Mouse (Mus musculus) lung, postnatal 14 days (tissue): ENCODE data around the gene Dcaf17.

ENCODE experiments used
- DNase-seq: peaks from one replicate; pipeline ENCODE4 v3.0.0; 2021

The Dcaf17 gene

DNA sequence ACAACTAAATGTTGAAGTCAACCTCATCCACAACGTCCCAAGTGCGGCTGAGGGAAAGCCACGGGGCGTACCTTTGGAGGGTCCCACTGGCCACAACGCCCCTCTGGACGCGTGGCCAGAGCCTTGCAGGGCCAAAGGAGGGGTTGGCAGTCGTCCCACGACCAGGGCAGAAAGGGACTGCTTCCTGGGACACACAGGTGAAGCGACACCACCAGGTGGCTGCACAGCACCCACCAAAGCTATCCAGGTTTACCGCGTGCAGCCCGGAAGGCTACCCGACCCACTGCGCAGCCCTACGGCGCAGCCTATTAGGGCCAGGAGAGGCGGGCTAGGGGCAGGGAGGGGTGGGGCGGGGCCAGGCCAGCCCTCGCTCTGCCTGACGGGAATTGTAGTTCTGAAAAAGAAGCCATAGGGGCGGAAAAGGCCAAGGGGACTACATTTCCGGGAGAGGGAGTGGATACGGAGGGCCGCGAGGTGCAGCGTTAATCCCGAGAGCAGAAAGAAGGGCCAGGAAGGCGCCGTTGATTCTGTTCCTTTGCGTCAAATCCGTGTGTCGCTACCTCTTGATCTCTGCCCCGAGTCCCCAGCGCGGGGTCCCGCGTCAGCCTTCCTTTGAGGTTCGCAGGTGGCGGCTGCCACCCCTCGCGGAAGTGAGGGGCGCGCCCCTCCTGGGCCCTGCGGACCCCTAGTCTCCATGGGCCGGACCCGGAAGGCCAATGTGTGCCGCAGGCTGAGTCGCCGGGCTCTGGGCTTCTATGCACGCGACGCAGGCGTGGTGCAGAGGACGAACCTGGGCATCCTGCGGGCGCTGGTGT, at the start of gene Dcaf17, which contains the start of gene Mettl8:
Gene Dcaf17, plus strand, starts transcription at position 29 of the 815 bp plus-strand sequence.
Gene Mettl8, minus strand, starts transcription at position 284 of the 815 bp plus-strand sequence.
- DNase-seq, result peak; percentile 94

DNA sequence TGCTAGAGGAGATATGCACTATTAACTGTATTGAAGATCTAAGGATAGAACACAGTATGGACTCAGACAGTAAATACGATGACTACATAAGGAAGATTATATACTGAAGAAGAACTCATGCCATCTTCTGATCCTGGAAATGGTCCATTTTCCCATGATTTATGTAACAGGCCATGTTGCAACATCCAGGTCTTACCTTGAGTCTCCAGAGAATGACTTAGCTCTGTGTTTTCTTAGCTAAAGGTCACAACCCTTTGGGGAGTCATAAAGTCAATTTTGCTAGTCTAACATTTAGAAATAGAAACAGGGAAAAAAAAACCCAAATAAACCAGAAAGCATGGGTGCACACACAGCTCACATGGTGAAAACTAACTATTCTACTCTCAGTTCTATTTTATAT, 43.3 kb upstream of the Dcaf17 start:
- no peak for DNase-seq

DNA sequence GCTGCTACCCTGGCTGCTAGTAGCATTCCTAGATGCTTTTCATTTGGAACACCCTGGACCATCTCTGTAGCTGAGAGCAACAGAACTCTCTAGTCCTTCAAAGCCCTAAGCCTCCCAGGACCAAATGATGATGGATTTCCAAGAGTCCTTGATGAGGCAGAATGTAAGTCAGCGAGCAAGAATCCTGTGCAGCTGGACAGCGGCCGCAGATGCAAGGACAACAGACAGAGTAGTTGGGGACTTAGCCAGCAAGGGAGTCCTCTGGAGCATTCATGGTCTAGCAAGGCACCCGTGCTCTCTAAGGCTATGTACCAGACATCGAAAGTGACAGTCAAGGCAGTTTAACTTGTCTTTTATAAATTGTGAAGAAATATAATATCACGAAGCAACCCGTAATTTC, 41.6 kb upstream of the Dcaf17 start:
- DNase-seq, result no peak

DNA sequence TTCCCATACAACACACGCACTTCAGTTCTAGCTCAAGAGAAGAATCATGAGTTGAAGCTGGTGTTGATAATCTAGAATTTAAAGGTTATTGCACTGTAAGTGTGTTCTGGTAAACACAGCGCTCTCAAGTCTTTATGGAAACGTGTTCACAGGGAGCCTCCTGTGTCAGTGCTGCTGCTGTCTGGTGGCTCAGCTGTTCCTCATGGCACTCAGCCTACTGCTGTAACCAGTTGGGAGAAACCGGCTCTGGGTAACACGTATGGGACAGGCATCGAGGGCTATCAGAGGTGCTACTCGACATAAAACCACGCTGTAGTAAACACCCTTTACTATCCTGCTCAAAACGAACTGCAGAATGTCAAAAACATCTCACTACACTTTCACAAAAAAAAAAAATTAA, 35.9 kb upstream of the Dcaf17 start:
- DNase-seq, result no peak

DNA sequence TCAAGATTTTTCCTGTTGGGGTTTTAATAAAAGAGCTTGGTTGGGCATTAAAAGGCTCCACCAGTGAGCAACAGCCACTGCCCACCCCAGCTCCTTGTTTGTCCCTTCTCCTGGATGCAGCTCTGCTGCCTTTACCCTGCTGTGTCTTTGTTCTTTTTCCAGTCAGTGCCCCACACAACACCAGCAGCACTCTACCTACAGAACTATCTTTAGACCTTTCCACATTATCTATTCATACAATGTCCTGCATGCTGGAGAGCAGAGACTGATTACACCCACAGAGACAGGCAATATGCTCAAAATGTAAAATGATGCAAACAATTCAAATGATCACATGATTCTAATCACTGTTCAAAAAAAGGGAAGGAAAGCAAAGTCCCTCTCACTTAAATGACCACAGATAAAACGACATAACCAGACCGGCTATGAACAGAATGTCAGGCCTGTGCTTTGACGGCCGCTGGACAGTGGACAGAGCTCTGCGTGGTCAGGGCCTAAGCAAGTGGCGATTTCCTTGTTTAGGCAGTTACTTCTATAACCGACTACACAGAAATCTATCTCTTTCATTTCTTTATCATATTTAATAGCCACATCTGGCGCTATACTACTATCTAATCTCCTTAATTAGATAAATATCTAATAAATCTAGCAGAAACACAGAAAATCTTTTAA, 35.3 kb upstream of the Dcaf17 start:
- no peak for DNase-seq

DNA sequence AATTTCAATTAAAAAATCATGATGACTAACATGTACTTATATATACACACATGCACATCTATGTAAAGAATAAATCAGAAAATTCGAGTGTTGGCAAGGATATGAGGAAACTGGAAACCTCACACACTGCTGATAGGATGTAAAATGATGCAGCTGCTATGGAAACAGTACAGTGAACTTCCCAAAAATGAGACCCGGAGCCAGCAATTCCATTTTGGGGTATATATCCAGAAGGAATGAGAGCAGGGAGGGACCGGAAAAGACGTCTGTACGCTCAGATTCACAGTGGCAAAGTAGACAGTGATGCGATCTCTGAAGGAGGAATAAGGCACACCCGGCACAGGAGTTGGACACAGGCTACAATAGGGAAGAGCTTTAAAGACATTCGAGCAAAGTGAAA, 34.5 kb upstream of the Dcaf17 start:
- no peak for DNase-seq

DNA sequence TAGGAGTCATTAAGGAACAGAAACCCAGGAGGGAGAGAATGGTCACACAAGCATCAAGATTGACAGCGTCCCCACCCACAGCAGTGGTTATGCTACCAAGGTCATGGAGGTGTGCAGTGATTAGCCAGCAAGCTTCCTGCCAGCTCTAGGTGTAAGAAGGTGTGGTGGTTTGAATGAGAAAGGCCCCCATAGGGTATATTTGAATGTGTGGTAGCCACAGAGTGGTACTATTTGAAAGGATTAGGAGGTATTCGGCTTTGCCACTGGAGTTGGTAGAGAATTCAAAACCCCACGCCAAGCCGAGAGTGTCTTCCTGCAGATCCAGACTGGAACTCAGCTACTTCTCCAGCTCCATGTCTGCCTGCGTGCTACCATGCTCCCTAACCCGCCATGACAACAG, 32.1 kb upstream of the Dcaf17 start:
- DNase-seq, result no peak

DNA sequence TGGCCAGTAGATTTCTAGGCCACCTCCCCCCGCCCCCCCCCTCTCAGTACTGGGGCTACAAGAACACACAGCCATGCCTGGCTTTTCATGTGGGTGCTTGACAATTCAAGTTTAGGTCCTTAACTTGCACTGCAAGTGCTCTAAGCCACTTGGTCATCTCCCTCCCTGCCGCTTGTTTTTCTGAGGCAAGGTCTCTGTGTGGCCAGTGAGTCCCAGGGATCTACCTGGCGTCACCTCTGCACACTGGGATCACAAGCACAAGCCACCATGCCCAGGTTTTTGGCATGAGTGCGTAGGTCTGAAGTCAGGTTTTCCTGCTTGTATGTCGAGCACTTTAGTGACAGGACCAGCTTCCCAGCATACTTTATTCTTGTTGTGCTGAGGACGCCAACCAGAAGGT, 31.1 kb upstream of the Dcaf17 start:
- DNase-seq, result no peak

DNA sequence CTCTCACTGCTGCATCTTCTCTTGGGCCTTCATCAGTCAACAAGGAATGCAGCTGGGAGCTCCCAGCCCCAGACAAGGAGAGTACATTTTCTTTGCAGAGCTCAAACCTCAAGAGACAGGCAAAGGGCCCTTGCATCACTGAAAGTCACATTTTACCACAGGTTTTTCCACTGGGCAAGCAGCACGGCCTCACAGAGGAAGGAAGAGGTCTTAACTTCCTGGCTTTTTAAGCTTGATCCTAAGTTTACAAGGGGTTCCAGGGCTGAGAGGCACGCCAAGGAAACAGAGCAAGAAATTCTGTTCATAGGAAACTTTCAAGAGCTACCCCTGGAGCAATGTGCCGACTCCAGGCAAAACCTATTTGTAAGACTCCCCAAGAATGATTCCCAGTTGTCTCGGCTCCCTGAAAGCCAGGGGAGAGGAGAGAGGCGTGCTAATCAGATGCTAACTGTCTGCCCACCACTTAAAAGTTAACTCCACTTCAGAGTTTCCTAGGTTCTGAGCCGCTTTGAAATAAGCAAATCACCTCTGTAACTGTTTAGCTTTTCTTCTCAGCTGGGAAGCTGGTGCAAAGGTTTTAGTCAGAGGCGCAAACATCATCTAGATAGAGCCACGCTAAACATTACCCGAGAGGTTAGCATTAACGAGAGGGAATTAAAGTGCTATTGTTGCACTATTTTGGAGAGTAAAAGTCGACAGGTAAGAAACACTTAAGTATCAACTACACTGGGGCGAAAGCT, 29.4 kb upstream of the Dcaf17 start:
- DNase-seq, result no peak

DNA sequence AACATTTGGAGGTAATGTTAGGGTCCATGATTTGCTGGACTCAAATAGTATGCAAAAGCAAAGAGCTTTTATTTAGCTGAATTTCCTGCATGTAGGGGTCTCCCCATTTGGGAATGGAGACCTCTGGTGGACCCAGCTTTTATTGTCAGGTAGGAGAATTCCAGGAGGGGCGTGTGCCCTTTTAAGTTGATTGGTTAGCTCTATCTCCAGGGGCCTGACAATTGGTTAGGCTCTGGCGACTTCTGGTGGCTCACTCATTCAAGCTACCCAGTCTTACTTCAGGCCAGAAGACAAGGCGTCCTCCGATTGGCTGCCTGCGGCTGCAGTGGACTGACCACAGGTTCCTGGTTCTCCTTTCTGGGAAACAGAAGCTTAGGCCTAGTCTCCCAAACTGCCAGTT, 28.3 kb upstream of the Dcaf17 start:
- no peak for DNase-seq

DNA sequence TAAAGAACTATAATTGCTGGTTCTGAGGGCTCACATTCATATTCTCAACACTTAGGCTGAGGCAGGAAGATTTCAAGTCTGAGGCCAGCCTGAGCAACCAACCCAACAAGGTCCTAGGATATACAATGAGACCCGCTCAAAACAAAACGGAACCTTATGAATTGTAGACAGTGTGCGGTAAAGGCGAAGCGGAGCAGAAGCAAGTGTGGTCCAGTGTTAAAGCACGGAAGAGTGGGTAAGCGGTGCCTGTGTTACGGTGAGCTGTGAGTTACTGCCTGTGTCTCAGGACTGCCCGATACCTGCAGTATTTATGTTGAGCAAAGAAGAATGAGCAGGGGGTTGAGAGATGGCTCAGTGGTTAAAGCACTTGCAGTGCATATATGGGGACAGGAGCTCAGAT, 27.5 kb upstream of the Dcaf17 start:
- DNase-seq, result no peak

DNA sequence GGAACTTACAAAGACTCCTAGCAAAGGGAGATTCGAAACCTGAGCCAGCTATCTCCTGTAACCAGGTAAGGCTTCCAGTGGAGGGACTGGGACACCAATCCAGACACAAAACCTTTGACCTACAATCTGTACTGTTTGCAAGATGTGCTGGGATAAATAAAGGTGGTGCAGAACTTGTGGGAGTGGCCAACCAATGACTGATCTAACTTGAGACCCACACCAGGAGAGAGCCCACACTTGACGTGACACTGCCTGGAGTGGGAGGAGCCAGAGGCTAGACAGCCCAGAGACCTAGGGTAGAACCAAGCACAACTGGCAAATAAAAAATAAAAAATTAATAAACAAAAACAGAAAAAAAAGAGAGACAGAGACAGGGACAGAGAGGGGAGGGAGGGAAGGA, 24.5 kb upstream of the Dcaf17 start:
- DNase-seq, result no peak

DNA sequence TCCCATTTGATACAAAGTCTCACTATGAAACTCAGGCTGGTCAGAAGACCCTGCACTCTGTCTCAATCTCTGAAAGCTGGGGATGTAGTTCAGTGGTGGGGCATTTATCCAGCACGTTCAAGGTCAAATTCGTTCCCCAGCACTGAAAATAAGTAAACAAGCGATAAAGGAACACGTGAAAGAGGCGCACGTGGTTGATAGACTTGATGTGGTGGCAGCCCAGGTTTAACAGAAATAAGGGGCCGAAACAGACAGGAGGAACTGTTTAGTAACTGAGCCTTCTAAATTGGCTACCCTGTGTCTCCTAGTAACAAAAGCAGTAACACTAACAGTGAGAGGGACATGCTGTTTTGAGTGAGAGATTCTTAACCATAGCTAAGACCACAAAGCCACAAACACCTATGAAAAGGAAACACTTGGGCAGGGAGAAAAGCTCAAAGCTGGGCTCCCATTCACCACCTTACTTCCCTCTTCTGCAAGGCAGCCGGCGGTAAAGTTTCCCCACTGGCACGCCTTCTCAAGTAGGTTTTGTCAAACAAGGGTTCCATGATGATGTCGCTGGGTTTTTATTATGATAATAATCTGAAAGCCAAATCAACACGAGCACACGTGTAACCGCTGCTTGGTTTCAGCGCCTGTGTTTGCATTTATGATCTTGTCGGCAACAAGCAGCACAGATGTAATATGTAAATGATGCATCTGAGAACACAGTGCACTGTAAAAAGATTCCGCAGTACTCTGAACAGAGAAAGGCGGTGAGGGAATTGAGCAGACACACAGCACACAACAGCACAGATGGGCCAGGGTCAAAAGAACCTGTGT, 22.9 kb upstream of the Dcaf17 start:
- no peak for DNase-seq

DNA sequence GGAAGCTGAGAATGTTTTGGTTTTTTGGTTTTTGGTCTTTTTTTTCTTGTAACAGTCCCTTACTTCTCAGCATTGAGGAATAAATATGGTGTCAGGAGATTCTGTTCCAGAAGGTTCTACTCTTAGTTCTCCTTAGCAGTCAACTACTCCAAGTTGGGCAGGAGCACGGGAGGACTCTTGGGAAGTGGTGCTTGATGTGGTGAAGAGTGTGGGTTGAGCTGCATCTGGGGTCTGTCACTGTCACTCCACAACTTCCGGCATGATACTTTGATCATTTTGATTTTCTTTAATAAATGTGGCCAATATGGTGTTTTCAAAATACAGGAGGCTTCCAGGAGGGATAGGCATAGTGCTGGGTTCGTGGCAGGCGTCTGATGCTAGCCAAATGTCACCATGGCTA, 22.1 kb upstream of the Dcaf17 start:
- DNase-seq, result no peak

DNA sequence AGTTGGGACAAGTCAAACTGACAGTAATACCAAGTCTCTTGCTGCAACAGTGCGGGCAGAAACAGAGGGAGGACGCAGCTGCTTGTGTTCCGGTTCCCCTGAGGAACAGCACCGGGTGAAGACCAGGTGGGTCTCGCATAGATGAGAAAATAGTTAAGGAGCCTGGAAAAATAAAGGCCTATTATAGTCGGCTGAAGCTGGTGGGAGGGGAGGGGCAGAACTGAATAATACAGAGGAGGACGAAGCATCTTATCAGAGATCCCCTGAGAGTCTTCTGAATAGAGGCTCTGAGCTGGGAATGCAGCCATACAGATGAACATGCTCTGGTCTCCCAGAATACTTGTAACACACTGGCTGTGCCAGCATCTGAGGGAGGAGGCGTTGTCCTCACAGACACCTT, 21.1 kb upstream of the Dcaf17 start:
- no peak for DNase-seq

DNA sequence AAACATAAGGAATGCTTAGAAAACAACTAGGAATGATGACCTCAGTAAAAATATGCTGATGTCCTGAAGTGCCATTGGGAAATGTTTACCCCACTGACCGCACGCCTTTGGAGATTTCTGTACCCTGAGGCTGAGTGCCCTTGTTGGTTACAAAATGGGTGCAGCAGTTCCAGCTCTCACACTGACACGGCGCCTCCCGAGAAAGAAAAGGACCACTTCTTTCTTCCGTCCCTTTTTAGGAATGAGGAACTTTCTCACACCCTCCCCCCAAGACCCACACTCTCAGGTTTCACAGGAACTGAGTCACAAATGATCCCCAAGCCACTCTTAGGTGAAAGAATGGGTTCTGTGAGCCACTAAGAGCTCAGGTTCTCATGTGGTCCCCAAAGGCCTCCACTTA, 17.7 kb upstream of the Dcaf17 start:
- peak; percentile 12 for DNase-seq

DNA sequence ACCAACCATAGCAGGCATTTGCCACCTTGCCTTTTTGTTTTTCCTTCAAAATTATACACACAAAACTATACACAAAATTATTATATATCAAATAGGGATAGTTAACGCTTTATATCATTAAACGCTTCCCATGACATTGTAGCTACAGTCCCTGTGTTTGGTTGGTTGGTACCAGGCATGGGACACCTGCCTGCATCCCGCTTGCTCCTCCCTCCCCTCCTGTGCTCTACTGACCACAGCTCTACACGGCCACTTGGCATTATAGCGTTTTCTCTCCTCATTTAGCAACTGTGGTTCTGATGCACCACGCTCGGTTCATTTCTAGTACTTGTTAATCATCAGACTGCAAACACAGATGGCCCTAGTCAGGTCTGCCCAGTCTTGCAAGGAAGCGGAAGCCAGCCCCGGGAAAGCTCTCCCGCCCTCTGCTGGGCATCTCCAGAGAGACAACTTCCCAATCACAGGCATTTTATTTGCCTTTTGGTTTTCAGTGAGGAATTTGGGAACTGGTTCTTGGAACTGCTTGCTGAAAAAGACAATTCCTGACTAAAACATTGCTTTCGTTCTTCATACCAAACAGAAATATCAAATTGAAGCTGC, 15.5 kb upstream of the Dcaf17 start:
- peak; percentile 86 for DNase-seq

DNA sequence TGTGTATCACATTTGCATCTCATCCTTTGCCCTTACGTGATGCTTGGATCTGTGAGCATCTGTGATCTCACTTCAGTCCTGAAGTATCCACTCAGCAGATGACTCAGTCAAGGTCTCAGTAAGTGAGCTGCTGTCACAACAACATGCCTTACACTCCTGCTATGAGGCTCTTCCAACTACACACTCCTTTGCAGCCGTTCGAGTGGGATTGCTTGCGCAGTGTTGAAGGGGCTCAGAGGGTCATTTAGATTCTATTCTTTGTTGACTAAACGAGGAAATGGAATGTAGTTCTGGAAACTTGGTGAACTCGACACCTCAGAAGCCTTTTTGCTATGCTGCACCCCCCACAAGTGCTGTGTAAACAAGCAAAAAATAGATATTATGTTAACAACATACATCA, 9.0 kb upstream of the Dcaf17 start:
- DNase-seq, result peak; percentile 23

DNA sequence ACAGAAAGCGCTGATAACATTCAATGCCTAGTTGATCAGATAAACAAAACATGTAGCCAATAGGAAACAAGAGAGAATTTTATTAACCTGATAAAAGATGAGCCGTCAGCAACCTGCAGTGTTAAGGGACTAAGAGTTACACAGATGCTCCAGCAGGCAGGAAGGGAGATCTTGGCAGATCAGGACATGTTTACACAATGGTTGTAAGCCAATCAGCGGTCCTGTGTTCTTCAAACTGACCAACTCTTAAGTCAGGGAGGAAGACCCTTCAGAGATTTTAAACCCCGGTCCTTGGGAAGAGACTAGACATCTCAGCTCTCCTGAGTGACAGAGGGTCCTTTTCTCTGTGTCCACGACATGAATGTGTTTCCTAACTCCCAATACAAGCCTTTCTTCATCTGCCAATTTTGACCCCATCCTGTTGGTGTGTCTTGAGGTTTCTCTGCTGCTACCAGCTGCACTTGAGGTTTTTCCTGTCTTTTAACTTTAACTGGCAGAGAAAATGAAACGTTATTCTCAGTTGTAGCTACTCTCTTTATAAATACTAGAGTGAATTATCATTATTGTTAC, 8.3 kb upstream of the Dcaf17 start:
- DNase-seq, result peak; percentile 22

DNA sequence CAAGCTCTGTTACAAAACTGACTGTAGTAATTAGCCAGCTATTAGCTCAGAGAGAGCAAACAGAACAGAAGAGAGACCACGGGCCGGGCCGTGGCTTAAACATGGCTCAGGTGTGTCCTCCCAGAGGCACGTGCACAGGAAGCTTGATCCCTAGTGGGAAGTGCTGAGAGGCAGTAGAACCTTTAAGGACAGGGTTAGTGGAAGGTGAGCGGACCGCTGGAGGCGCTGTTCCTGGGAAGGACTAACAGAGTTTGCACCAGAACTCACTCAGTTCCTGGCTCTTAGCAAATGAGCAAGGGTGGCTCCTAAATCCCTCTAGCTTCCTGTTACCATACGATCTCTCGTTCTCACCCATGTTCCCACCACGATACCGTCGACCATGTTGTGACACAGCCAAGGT, 6.2 kb upstream of the Dcaf17 start:
- DNase-seq, result no peak

DNA sequence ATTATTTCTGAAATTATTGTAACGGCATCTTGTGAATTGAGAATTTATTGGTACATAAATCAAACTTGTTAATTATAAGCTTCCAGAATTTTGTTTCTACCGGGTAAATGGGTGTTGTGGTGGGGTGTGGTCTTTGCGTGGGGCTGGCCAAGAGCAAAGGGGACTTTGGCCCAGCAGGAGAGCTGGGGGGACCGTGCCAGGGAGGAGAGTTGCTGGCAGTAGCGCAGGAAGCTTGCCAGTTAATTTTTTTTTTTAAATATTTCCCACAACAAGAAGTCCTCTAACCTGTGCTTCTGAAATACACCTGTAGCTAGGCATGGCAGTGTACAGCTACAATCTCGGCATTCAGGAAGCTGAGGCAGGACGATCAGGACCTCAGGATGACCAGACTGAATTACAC, 4.6 kb upstream of the Dcaf17 start:
- DNase-seq, result no peak

DNA sequence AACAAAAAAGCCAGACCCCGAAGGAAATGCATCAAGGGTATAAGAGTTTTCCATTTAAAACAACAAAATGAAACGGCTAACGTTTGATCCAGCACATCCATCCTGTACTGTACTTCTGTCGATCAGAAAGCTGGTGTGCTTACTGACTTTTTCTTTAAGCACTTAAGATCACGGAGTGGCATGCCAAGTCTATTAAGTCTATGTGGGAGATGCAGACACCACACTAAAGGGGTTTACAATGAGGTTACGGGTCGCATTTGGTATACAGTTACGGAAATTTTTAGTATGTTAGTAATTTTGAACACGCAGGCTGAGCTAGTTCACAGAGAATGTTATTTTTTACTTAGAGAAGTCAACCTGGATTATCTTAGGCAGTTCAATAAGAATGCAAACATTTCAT, 412 bp upstream of the Dcaf17 start:
- DNase-seq, result no peak
